8 mouse cellular contexts compared by ENCODE assay signal in genomic region chr5:140332519-140332918, GRCm38 (mm10). TPM values are rescaled to one million over a fixed set of nuclear protein-coding genes. Genes with fewer than 3 reads are reported as not detected.
DNase-seq lines count a peak whose midpoint lies in the region; ATAC-seq and TF ChIP-seq lines count a peak whose summit lies in the region.

No protein-coding gene starts in this region.

- H3K4me1 ChIP-seq in kidney, embryonic 15.5 days = peaks cover 15% of the 10 kb centered on the region
- H3K4me1 ChIP-seq in MEL (ENCODE audit: control insufficient read depth in 1 of 2, insufficient read depth in 2 of 2, low read length in 2 of 2) = peaks cover 0 to 3% of the 10 kb centered on the region in 2 experiments; a peak in 1 of 4 replicates
- H3K4me1 ChIP-seq in hindbrain, embryonic 15.5 days (replicated peaks) = peaks cover 15% of the 10 kb centered on the region

- ATAC-seq in kidney, embryonic 15.5 days (replicated peaks; ENCODE audit: low FRiP score) = no peak
- ATAC-seq in hindbrain, embryonic 15.5 days (ENCODE audit: low FRiP score, low read depth) = no peak
- ATAC-seq in megakaryocyte progenitor cell, adult 5-6 weeks (replicated peaks; ENCODE audit: poor library complexity) = 0 out of 2 replicates have a peak, but pooled peaks have one; percentile 15

- no peak overlapping the region; the same call in 1 of the 2 replicates for H3K9ac ChIP-seq in kidney, embryonic 15.5 days
- H3K9ac ChIP-seq in MEL (ENCODE audit: control insufficient read depth, low read depth, low read length, poor library complexity, severe bottlenecking) = peak overlapping the region; percentile 4; the same call in 1 of the 2 replicates
- no peak overlapping the region for H3K9ac ChIP-seq in hindbrain, embryonic 15.5 days

- no peak for TF ChIP-seq CTCF in MEL (IDR thresholded peaks at IDR 0.05 in 2 of 3, conservative IDR thresholded peaks at IDR 0.05 in 1 of 3; ENCODE audit: control insufficient read depth in 1 of 3, insufficient read depth in 1 of 3, low read depth in 2 of 3, low read length in 3 of 3, poor library complexity in 1 of 3, severe bottlenecking in 1 of 3)
- TF ChIP-seq CTCF in left cerebral cortex, adult 2 months (IDR thresholded peaks at IDR 0.05) = no peak

- TF ChIP-seq EP300 in MEL (IDR thresholded peaks at IDR 0.05; ENCODE audit: low read depth in 1 of 2, low read length in 2 of 2) = no peak

- intact Hi-C loops in left cerebral cortex, adult 2 months (cut with DNase I) = loop anchor here (5.0 kb wide), 1 partner anchor 205 kb away; no protein-coding TSS in a partner anchor

- no peak for TF ChIP-seq POLR2A in MEL (IDR thresholded peaks at IDR 0.05; ENCODE audit: control insufficient read depth in 1 of 2, insufficient read depth in 1 of 2, low read depth in 1 of 2, low read length in 2 of 2, poor library complexity in 1 of 2)

- H3K79me2 ChIP-seq in MEL (ENCODE audit: control insufficient read depth, insufficient read depth, low read length, poor library complexity) = peaks cover 6% of the 10 kb centered on the region; the same call in 1 of the 2 replicates

- 60% methylated on average over 4 of the region's 4 CpGs for WGBS in kidney, embryonic 15.5 days
- WGBS in hindbrain, embryonic 15.5 days = 68% methylated on average over 4 of the region's 4 CpGs

- H3K4me3 ChIP-seq in kidney, embryonic 15.5 days (replicated peaks) = peak overlapping the region; percentile 74
- H3K4me3 ChIP-seq in MEL (ENCODE audit: control insufficient read depth in 1 of 2, insufficient read depth in 1 of 2, low read depth in 2 of 2, low read length in 2 of 2) = peak overlapping the region in 1 of 2 experiments; percentile 82; a peak in 2 of 4 replicates
- no peak overlapping the region for H3K4me3 ChIP-seq in hindbrain, embryonic 15.5 days
- H3K4me3 ChIP-seq in left cerebral cortex, adult 2 months = no peak overlapping the region

- H3K4me2 ChIP-seq in kidney, embryonic 15.5 days = peak overlapping the region; percentile 82
- peak overlapping the region; percentile 91; the same call in 1 of the 2 replicates for H3K4me2 ChIP-seq in hindbrain, embryonic 15.5 days

- no peak for TF ChIP-seq RAD21 in MEL (IDR thresholded peaks at IDR 0.05; ENCODE audit: low read depth, low read length)

- no peak for DNase-seq in kidney, adult 11 months
- DNase-seq in MEL (ENCODE audit: low read depth, low spot score) = peak; percentile 79
- no peak for DNase-seq in gastrocnemius, adult 18-20 months (ENCODE audit: low spot score)
- no peak for DNase-seq in layer of hippocampus, postnatal 10 days (ENCODE audit: low spot score in 2 of 2)
- DNase-seq in left cerebral cortex, adult 2 months (ENCODE audit: extremely low spot score in 1 of 2, low spot score in 2 of 2) = no peak

- peaks cover 41% of the 10 kb centered on the region for H3K36me3 ChIP-seq in kidney, embryonic 15.5 days
- peaks cover 0 to 4% of the 10 kb centered on the region in 2 experiments; a peak in 2 of 4 replicates for H3K36me3 ChIP-seq in MEL (ENCODE audit: control insufficient read depth in 1 of 2, insufficient read depth in 2 of 2, low read length in 2 of 2)
- H3K36me3 ChIP-seq in hindbrain, embryonic 15.5 days = peaks cover 12% of the 10 kb centered on the region; the same call in 1 of the 2 replicates

- H3K27me3 ChIP-seq in kidney, embryonic 15.5 days = no peaks in the 10 kb centered on the region
- H3K27me3 ChIP-seq in MEL (ENCODE audit: control insufficient read depth in 1 of 2, insufficient read depth in 2 of 2, low read length in 2 of 2) = no peaks in the 10 kb centered on the region
- no peaks in the 10 kb centered on the region for H3K27me3 ChIP-seq in hindbrain, embryonic 15.5 days

- H3K27ac ChIP-seq in kidney, embryonic 15.5 days = peak overlapping the region; percentile 95; the same call in 1 of the 2 replicates
- H3K27ac ChIP-seq in MEL (ENCODE audit: control insufficient read depth, low read depth, low read length) = peak overlapping the region; percentile 3; the same call in 1 of the 2 replicates
- H3K27ac ChIP-seq in hindbrain, embryonic 15.5 days (replicated peaks) = no peak overlapping the region
- H3K27ac ChIP-seq in left cerebral cortex, adult 2 months = no peak overlapping the region

- H3K9me3 ChIP-seq in kidney, embryonic 15.5 days (replicated peaks) = no peaks in the 10 kb centered on the region
- no peaks in the 10 kb centered on the region for H3K9me3 ChIP-seq in MEL (replicated peaks; ENCODE audit: insufficient read depth, low read length)
- no peaks in the 10 kb centered on the region for H3K9me3 ChIP-seq in hindbrain, embryonic 15.5 days

TF ChIP-seq in MEL, 35 proteins besides CTCF, POLR2A, EP300 and RAD21 (continues in another document):
- TF ChIP-seq ZKSCAN1 (IDR thresholded peaks at IDR 0.05; ENCODE audit: low read depth, low read length) (no peak), MAZ (IDR thresholded peaks at IDR 0.05; ENCODE audit: low read depth, low read length) (no peak), SMC3 (IDR thresholded peaks at IDR 0.05; ENCODE audit: low read depth, low read length) (no peak), ETS1 (IDR thresholded peaks at IDR 0.05; ENCODE audit: low read depth, low read length) (no peak), NRF1 (IDR thresholded peaks at IDR 0.05; ENCODE audit: insufficient read depth, low read depth, low read length, poor library complexity, severe bottlenecking) (no peak), CHD1 (IDR thresholded peaks at IDR 0.05; ENCODE audit: low read depth, low read length) (no peak), TCF12 (IDR thresholded peaks at IDR 0.05; ENCODE audit: low read depth, low read length) (no peak), GABPA (IDR thresholded peaks at IDR 0.05; ENCODE audit: low read depth, low read length) (no peak), E2F4 (IDR thresholded peaks at IDR 0.05; ENCODE audit: borderline replicate concordance, low read depth, low read length) (no peak), MYB (IDR thresholded peaks at IDR 0.05; ENCODE audit: low read depth, low read length) (no peak), MAFK (IDR thresholded peaks at IDR 0.05; ENCODE audit: borderline replicate concordance, low read depth, low read length) (no peak), CHD2 (IDR thresholded peaks at IDR 0.05; ENCODE audit: low read length) (no peak), NELFE (IDR thresholded peaks at IDR 0.05; ENCODE audit: low read depth, low read length) (no peak), SIN3A (IDR thresholded peaks at IDR 0.05; ENCODE audit: low read length) (no peak), RCOR1 (IDR thresholded peaks at IDR 0.05; ENCODE audit: low read depth, low read length) (no peak), POLR2AphosphoS5 (IDR thresholded peaks at IDR 0.05; ENCODE audit: borderline replicate concordance, low read depth, low read length) (no peak)

RNA-seq across cellular contexts. Expression of gene Mrm2, which starts 0.8 kb away (rescaled TPM):
- 20.0 and 21.0 TPM in 2 replicates for polyA plus RNA-seq in kidney, embryonic 15.5 days (2015; fragmentation: Nextera tagmentation; extraction: Ambion mirVana)
- 12.1 and 14.1 TPM in 2 replicates for total RNA-seq in MEL (2012; rRNA removed)
- polyA plus RNA-seq in MEL (2012; ENCODE audit: insufficient read depth in 1 of 2, insufficient read length in 2 of 2, low read depth in 1 of 2, low replicate concordance in 2 of 2, missing spikeins in 1 of 2) = 10 to 100 TPM in 1 of 2 experiments, not detected in 1; 15.3 TPM
- polyA plus RNA-seq in hindbrain, embryonic 15.5 days (2015; fragmentation: Nextera tagmentation; extraction: Ambion mirVana) = 20.9 and 21.6 TPM in 2 replicates
- total RNA-seq in megakaryocyte progenitor cell, adult 5-6 weeks (2015) = 4.0 and 5.8 TPM in 2 replicates
- 6.7 and 9.6 TPM in 2 replicates for total RNA-seq in megakaryocyte progenitor cell, adult 5-6 weeks (2017)
- total RNA-seq in gastrocnemius, adult 18-20 months (2021) = 1 to 10 TPM; 5.8 to 6.2 TPM
- 1 to 10 TPM; 8.4 to 9.4 TPM for total RNA-seq in layer of hippocampus, postnatal 10 days (2021)
- total RNA-seq in left cerebral cortex, adult 2 months (2021) = 10 to 100 TPM in 1 of 2 experiments, 1 to 10 TPM in 1; 9.1 to 11.1 TPM

RNA-seq across cellular contexts. Expression of gene Nudt1, which starts 11.1 kb away (rescaled TPM):
- 54.8 and 60.1 TPM in 2 replicates for polyA plus RNA-seq in kidney, embryonic 15.5 days (2015; fragmentation: Nextera tagmentation; extraction: Ambion mirVana)
- total RNA-seq in MEL (2012; rRNA removed) = 64.1 and 69.6 TPM in 2 replicates
- 10 to 100 TPM in 1 of 2 experiments, not detected in 1; 77.2 TPM for polyA plus RNA-seq in MEL (2012; ENCODE audit: insufficient read depth in 1 of 2, insufficient read length in 2 of 2, low read depth in 1 of 2, low replicate concordance in 2 of 2, missing spikeins in 1 of 2)
- polyA plus RNA-seq in hindbrain, embryonic 15.5 days (2015; fragmentation: Nextera tagmentation; extraction: Ambion mirVana) = 23.5 and 24.3 TPM in 2 replicates
- total RNA-seq in megakaryocyte progenitor cell, adult 5-6 weeks (2015) = 31.3 and 44.1 TPM in 2 replicates
- total RNA-seq in megakaryocyte progenitor cell, adult 5-6 weeks (2017) = 49.1 and 58.7 TPM in 2 replicates
- 1 to 10 TPM; 4.8 to 6.4 TPM for total RNA-seq in gastrocnemius, adult 18-20 months (2021)
- 1 to 10 TPM; 5.8 to 7.5 TPM for total RNA-seq in layer of hippocampus, postnatal 10 days (2021)
- total RNA-seq in left cerebral cortex, adult 2 months (2021) = 1 to 10 TPM; 4.6 to 6.8 TPM

RNA-seq across cellular contexts. Expression of gene Mad1l1, which starts 11.2 kb away (rescaled TPM):
- 46.5 and 53.0 TPM in 2 replicates for polyA plus RNA-seq in kidney, embryonic 15.5 days (2015; fragmentation: Nextera tagmentation; extraction: Ambion mirVana)
- 37.4 and 40.5 TPM in 2 replicates for total RNA-seq in MEL (2012; rRNA removed)
- polyA plus RNA-seq in MEL (2012; ENCODE audit: insufficient read depth in 1 of 2, insufficient read length in 2 of 2, low read depth in 1 of 2, low replicate concordance in 2 of 2, missing spikeins in 1 of 2) = 10 to 100 TPM in 1 of 2 experiments, not detected in 1; 65.2 TPM
- 32.5 and 33.1 TPM in 2 replicates for polyA plus RNA-seq in hindbrain, embryonic 15.5 days (2015; fragmentation: Nextera tagmentation; extraction: Ambion mirVana)
- total RNA-seq in megakaryocyte progenitor cell, adult 5-6 weeks (2015) = 11.2 and 11.8 TPM in 2 replicates
- 63.1 and 65.3 TPM in 2 replicates for total RNA-seq in megakaryocyte progenitor cell, adult 5-6 weeks (2017)
- 1 to 10 TPM; 7.0 to 7.2 TPM for total RNA-seq in gastrocnemius, adult 18-20 months (2021)
- 10 to 100 TPM; 20.1 to 20.7 TPM for total RNA-seq in layer of hippocampus, postnatal 10 days (2021)
- total RNA-seq in left cerebral cortex, adult 2 months (2021) = 10 to 100 TPM; 14.1 to 17.6 TPM

RNA-seq across cellular contexts. Expression of gene Snx8, which starts 56.5 kb away (rescaled TPM):
- 25.3 and 27.0 TPM in 2 replicates for polyA plus RNA-seq in kidney, embryonic 15.5 days (2015; fragmentation: Nextera tagmentation; extraction: Ambion mirVana)
- 16.1 and 19.7 TPM in 2 replicates for total RNA-seq in MEL (2012; rRNA removed)
- polyA plus RNA-seq in MEL (2012; ENCODE audit: insufficient read depth in 1 of 2, insufficient read length in 2 of 2, low read depth in 1 of 2, low replicate concordance in 2 of 2, missing spikeins in 1 of 2) = 10 to 100 TPM in 1 of 2 experiments, not detected in 1; 30.7 TPM
- 37.7 and 40.2 TPM in 2 replicates for polyA plus RNA-seq in hindbrain, embryonic 15.5 days (2015; fragmentation: Nextera tagmentation; extraction: Ambion mirVana)
- total RNA-seq in megakaryocyte progenitor cell, adult 5-6 weeks (2015) = 5.5 and 8.5 TPM in 2 replicates
- 7.0 and 7.2 TPM in 2 replicates for total RNA-seq in megakaryocyte progenitor cell, adult 5-6 weeks (2017)
- 10 to 100 TPM in 1 of 2 experiments, 1 to 10 TPM in 1; 8.0 to 10.7 TPM for total RNA-seq in gastrocnemius, adult 18-20 months (2021)
- 10 to 100 TPM; 14.9 to 15.5 TPM for total RNA-seq in layer of hippocampus, postnatal 10 days (2021)
- total RNA-seq in left cerebral cortex, adult 2 months (2021) = 10 to 100 TPM; 10.9 to 12.7 TPM

Comparison
In these comparisons a context has a peak if more than half of its experiments do, and no peak if none do; other contexts are left out.
1. H3K27ac ChIP-seq: peak in kidney, embryonic 15.5 days (single experiment) and MEL (single experiment); none in hindbrain, embryonic 15.5 days (single experiment) and left cerebral cortex, adult 2 months (single experiment).